Mouse (Mus musculus): ENCODE measurements around the gene Usp46. TPM values are rescaled to one million over a fixed set of nuclear protein-coding genes. Genes with fewer than 3 reads are reported as not detected.

The Usp46 gene
- polyA plus RNA-seq, 1 experiment from 2014 or later, result 38.5 TPM

GRCm38 (mm10) chr5:74011629-74012028, 56.6 kb downstream of the Usp46 start:
- H3K4me2 ChIP-seq, result no peak overlapping the region
- H3K4me3 ChIP-seq, result no peak overlapping the region
- no peak for ATAC-seq (ENCODE audit: low FRiP score, low read depth)
- H3K4me1 ChIP-seq (replicated peaks), result peaks cover 3% of the 10 kb centered on the region; the same call in 1 of the 2 replicates
- no peak overlapping the region for H3K9ac ChIP-seq
- 87% methylated on average over 10 of the region's 10 CpGs for WGBS
- H3K27me3 ChIP-seq, result no peaks in the 10 kb centered on the region
- H3K36me3 ChIP-seq, result peaks cover 7% of the 10 kb centered on the region
- no peaks in the 10 kb centered on the region for H3K9me3 ChIP-seq
- H3K27ac ChIP-seq (replicated peaks), result no peak overlapping the region

- Histone ChIP-seq H3K36me3 (peaks cover 15% of the 10 kb centered on the region), H3K4me3 (no peak overlapping the region), H3K9me3 (no peaks in the 10 kb centered on the region), H3K27me3 (no peaks in the 10 kb centered on the region), H3K27ac (replicated peaks) (no peak overlapping the region; the same call in 1 of the 2 replicates), H3K9ac (no peak overlapping the region), H3K4me1 (replicated peaks) (peaks cover 3% of the 10 kb centered on the region; the same call in 1 of the 2 replicates), H3K4me2 (no peak overlapping the region)
- 74% methylated on average over 3 of the region's 3 CpGs for WGBS
- ATAC-seq (ENCODE audit: low FRiP score, low read depth), result no peak; the same call in 1 of the 2 replicates
Measured at GRCm38 (mm10) chr5:74007492-74008070, 60.6 kb downstream of the Usp46 start.

GRCm38 (mm10) chr5:74005936-74006335, 62.3 kb downstream of the Usp46 start:
- H3K4me1 ChIP-seq (replicated peaks), result peaks cover 3% of the 10 kb centered on the region; the same call in 1 of the 2 replicates
- H3K4me3 ChIP-seq, result no peak overlapping the region
- no peaks in the 10 kb centered on the region for H3K27me3 ChIP-seq
- no peak for ATAC-seq (ENCODE audit: low FRiP score, low read depth)
- 96% methylated on average over 2 of the region's 2 CpGs for WGBS
- peaks cover 28% of the 10 kb centered on the region for H3K36me3 ChIP-seq
- no peaks in the 10 kb centered on the region for H3K9me3 ChIP-seq
- H3K27ac ChIP-seq (replicated peaks), result no peak overlapping the region
- H3K4me2 ChIP-seq, result no peak overlapping the region
- H3K9ac ChIP-seq, result no peak overlapping the region

- Histone ChIP-seq H3K9me3 (no peaks in the 10 kb centered on the region), H3K27me3 (no peaks in the 10 kb centered on the region), H3K4me2 (no peak overlapping the region), H3K27ac (replicated peaks) (no peak overlapping the region), H3K9ac (no peak overlapping the region), H3K36me3 (peaks cover 43% of the 10 kb centered on the region), H3K4me1 (replicated peaks) (no peaks in the 10 kb centered on the region), H3K4me3 (no peak overlapping the region)
- ATAC-seq (ENCODE audit: low FRiP score, low read depth), result no peak
- 90% methylated on average over 9 of the region's 9 CpGs for WGBS
Measured at GRCm38 (mm10) chr5:74001743-74002142, 66.5 kb downstream of the Usp46 start.

- no peaks in the 10 kb centered on the region for H3K4me1 ChIP-seq (replicated peaks)
- ATAC-seq (ENCODE audit: low FRiP score, low read depth), result no peak
- no peak overlapping the region for H3K9ac ChIP-seq
- H3K4me2 ChIP-seq, result no peak overlapping the region
- no peaks in the 10 kb centered on the region for H3K27me3 ChIP-seq
- WGBS, result 88% methylated on average over 5 of the region's 5 CpGs
- H3K27ac ChIP-seq (replicated peaks), result no peak overlapping the region
- no peak overlapping the region for H3K4me3 ChIP-seq
- H3K9me3 ChIP-seq, result no peaks in the 10 kb centered on the region
- peaks cover 28% of the 10 kb centered on the region for H3K36me3 ChIP-seq
Measured at GRCm38 (mm10) chr5:73998966-73999365, 69.3 kb downstream of the Usp46 start.

- Histone ChIP-seq H3K9me3 (no peaks in the 10 kb centered on the region), H3K4me3 (no peak overlapping the region), H3K27me3 (no peaks in the 10 kb centered on the region), H3K4me2 (no peak overlapping the region), H3K36me3 (0 out of 2 replicates have a peak, but pooled peaks cover 6% of the 10 kb centered on the region), H3K9ac (no peak overlapping the region), H3K4me1 (replicated peaks) (no peaks in the 10 kb centered on the region), H3K27ac (replicated peaks) (no peak overlapping the region)
- ATAC-seq (ENCODE audit: low FRiP score, low read depth), result peak; percentile 30; the same call in 1 of the 2 replicates
Measured at GRCm38 (mm10) chr5:73994850-73995249, 73.4 kb downstream of the Usp46 start.

GRCm38 (mm10) chr5:73993538-73993937, 74.7 kb downstream of the Usp46 start:
- Histone ChIP-seq H3K27ac (replicated peaks) (no peak overlapping the region), H3K27me3 (no peaks in the 10 kb centered on the region), H3K4me3 (no peak overlapping the region), H3K4me2 (no peak overlapping the region), H3K9me3 (no peaks in the 10 kb centered on the region), H3K4me1 (replicated peaks) (no peaks in the 10 kb centered on the region), H3K36me3 (0 out of 2 replicates have a peak, but pooled peaks cover 3% of the 10 kb centered on the region), H3K9ac (no peak overlapping the region)
- 85% methylated on average over 4 of the region's 4 CpGs for WGBS
- ATAC-seq (ENCODE audit: low FRiP score, low read depth), result no peak

GRCm38 (mm10) chr5:73992321-73992720, 75.9 kb downstream of the Usp46 start:
- no peak overlapping the region for H3K4me3 ChIP-seq
- ATAC-seq (ENCODE audit: low FRiP score, low read depth), result no peak
- H3K27me3 ChIP-seq, result no peaks in the 10 kb centered on the region
- H3K9ac ChIP-seq, result no peak overlapping the region
- 0 out of 2 replicates have a peak, but pooled peaks cover 2% of the 10 kb centered on the region for H3K36me3 ChIP-seq
- H3K9me3 ChIP-seq, result no peaks in the 10 kb centered on the region
- H3K27ac ChIP-seq (replicated peaks), result no peak overlapping the region
- 95% methylated on average over 13 of the region's 13 CpGs for WGBS
- no peak overlapping the region for H3K4me2 ChIP-seq
- no peaks in the 10 kb centered on the region for H3K4me1 ChIP-seq (replicated peaks)

GRCm38 (mm10) chr5:73989532-73989931, 78.7 kb downstream of the Usp46 start:
- 94% methylated on average over 3 of the region's 3 CpGs for WGBS
- Histone ChIP-seq H3K4me2 (no peak overlapping the region), H3K4me1 (replicated peaks) (no peaks in the 10 kb centered on the region)

GRCm38 (mm10) chr5:73987777-73988560, 80.3 kb downstream of the Usp46 start:
- no peaks in the 10 kb centered on the region for H3K36me3 ChIP-seq
- no peaks in the 10 kb centered on the region for H3K9me3 ChIP-seq
- no peak overlapping the region for H3K4me2 ChIP-seq
- no peaks in the 10 kb centered on the region for H3K27me3 ChIP-seq
- no peak for ATAC-seq (ENCODE audit: low FRiP score, low read depth)
- 87% methylated on average over 13 of the region's 13 CpGs for WGBS
- H3K9ac ChIP-seq, result no peak overlapping the region
- no peaks in the 10 kb centered on the region for H3K4me1 ChIP-seq (replicated peaks)
- H3K27ac ChIP-seq (replicated peaks), result no peak overlapping the region
- H3K4me3 ChIP-seq, result no peak overlapping the region

More at GRCm38 (mm10) chr5:73989532-73989931, 78.7 kb downstream of the Usp46 start:
- Histone ChIP-seq H3K27ac (replicated peaks) (no peak overlapping the region), H3K36me3 (no peaks in the 10 kb centered on the region), H3K9me3 (no peaks in the 10 kb centered on the region), H3K4me3 (no peak overlapping the region), H3K9ac (no peak overlapping the region), H3K27me3 (no peaks in the 10 kb centered on the region)
- ATAC-seq (ENCODE audit: low FRiP score, low read depth), result no peak

- Histone ChIP-seq H3K4me3 (no peak overlapping the region), H3K27ac (replicated peaks) (no peak overlapping the region), H3K4me2 (no peak overlapping the region), H3K4me1 (replicated peaks) (no peaks in the 10 kb centered on the region), H3K9ac (no peak overlapping the region), H3K9me3 (no peaks in the 10 kb centered on the region), H3K36me3 (no peaks in the 10 kb centered on the region), H3K27me3 (no peaks in the 10 kb centered on the region)
- no peak for ATAC-seq (ENCODE audit: low FRiP score, low read depth)
- 85% methylated on average over 11 of the region's 11 CpGs for WGBS
Measured at GRCm38 (mm10) chr5:73977426-73977825, 90.8 kb downstream of the Usp46 start.

- Histone ChIP-seq H3K9ac (no peak overlapping the region), H3K4me1 (replicated peaks) (0 out of 2 replicates have a peak, but pooled peaks cover 3% of the 10 kb centered on the region), H3K36me3 (no peaks in the 10 kb centered on the region), H3K4me2 (no peak overlapping the region), H3K27ac (replicated peaks) (no peak overlapping the region), H3K4me3 (no peak overlapping the region), H3K27me3 (no peaks in the 10 kb centered on the region), H3K9me3 (no peaks in the 10 kb centered on the region)
- WGBS, result 86% methylated on average over 5 of the region's 5 CpGs
- no peak for ATAC-seq (ENCODE audit: low FRiP score, low read depth)
Measured at GRCm38 (mm10) chr5:73971701-73972100, 96.5 kb downstream of the Usp46 start.
